Mouse (Mus musculus): ENCODE data around the gene Hscb. TPM values are rescaled to one million over a fixed set of nuclear protein-coding genes. Genes with fewer than 3 reads are reported as not detected.
"Not testable (repeated sequence)": the region's sequence is repeated elsewhere in the genome, so short reads cannot be mapped to it uniquely, and the experiment has no call there.

Gene Hscb
- polyA plus RNA-seq (2015; fragmentation: Nextera tagmentation; extraction: Ambion mirVana): 51.3 and 52.2 TPM in 2 replicates

DNA sequence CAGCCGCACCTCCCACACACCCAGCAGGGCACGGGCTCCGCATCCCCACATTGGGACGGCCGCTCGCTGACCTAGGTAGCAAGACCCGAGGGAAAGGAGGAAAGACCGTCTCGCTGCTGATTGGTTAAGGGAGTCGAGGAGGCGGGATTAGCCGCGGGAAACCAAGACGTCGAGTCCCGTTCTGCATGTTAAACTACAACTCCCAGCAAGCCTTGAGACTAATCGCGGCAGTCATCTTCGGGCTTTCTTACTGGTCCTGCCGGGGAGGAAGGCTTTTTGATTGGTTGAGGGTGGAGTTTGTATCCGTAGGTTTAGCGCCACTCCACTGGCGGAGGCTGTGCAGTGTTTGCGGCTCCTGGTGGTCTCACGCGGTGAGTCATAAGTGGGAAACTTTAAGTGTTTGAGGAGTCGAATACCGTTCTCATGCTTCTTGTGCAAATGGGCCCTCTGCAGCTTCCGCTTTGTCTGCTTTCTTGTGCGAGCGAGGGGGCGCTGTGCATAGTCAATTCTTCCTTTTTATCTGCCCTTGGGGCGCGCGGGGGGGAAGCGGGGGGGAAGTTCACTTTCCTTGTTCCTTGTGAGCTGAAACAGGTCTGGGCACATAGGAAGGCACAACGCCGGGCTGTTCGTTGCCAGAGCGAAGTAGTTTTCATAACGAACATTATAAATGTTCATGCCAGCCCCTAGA, at the start of gene Hscb, which contains the start of gene Chek2:
TSS of gene Hscb (minus strand) at position 100 of the 688 bp plus-strand sequence.
TSS of gene Chek2 (plus strand) at position 302 of the 688 bp plus-strand sequence.
- Histone ChIP-seq H3K9me3 (replicated peaks; ENCODE audit: low read length) (no peaks in the 10 kb centered on the region), H3K4me3 (replicated peaks; ENCODE audit: low read depth, low read length) (peak within 1 kb of the TSS; percentile 66), H3K9ac (ENCODE audit: low read depth, low read length) (peak within 1 kb of the TSS; percentile 68), H3K27ac (peak within 1 kb of the TSS; percentile 91), H3K27me3 (ENCODE audit: insufficient read depth, low read length) (no peaks in the 10 kb centered on the region), H3K4me2 (ENCODE audit: low read length) (peak within 1 kb of the TSS; percentile 82), H3K4me1 (replicated peaks; ENCODE audit: insufficient read depth, low read length) (peaks cover 6% of the 10 kb centered on the region; the same call in 1 of the 2 replicates), H3K36me3 (ENCODE audit: insufficient read depth, low read length) (no peaks in the 10 kb centered on the region)
- ATAC-seq (replicated peaks; ENCODE audit: low FRiP score, low read depth) (peak; percentile 98), DNase-seq (ENCODE audit: low spot score) (peak; percentile 100)
- WGBS: under 1% methylated on average over 41 of the region's 41 CpGs
- peak; percentile 59 for TF ChIP-seq CTCF (IDR thresholded peaks at IDR 0.05; ENCODE audit: low read depth)

DNA sequence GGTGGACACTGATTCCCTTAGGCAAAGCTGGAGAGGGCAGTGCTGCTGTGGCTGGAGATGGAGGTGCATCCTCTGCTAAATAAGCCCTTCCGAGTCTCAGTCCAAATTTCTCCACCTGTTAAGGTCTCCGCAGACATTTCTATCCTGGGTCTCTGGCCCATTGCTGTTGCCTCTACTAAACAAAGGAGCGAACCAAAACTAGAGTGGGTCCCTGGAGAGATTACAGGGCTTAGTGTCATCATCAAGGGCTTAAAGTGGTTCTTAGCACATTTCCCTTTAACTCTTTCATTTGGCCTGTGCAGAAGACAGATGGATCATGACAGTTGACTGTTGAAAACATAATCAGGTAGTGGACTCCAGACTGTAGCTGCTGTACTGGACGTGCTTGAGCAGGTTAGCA, 49.0 kb upstream of the Hscb start:
- no peaks in the 10 kb centered on the region for H3K9me3 ChIP-seq (replicated peaks; ENCODE audit: low read length)
- no peak overlapping the region for H3K9ac ChIP-seq (ENCODE audit: low read depth, low read length)
- ATAC-seq (replicated peaks; ENCODE audit: low FRiP score, low read depth): no peak
- no peak overlapping the region for H3K27ac ChIP-seq
- H3K4me3 ChIP-seq (replicated peaks; ENCODE audit: low read depth, low read length): no peak overlapping the region
- H3K4me1 ChIP-seq (replicated peaks; ENCODE audit: insufficient read depth, low read length): no peaks in the 10 kb centered on the region
- H3K36me3 ChIP-seq (ENCODE audit: insufficient read depth, low read length): no peaks in the 10 kb centered on the region
- WGBS: 89% methylated on average over 4 of the region's 4 CpGs
- H3K27me3 ChIP-seq (ENCODE audit: insufficient read depth, low read length): no peaks in the 10 kb centered on the region
- no peak overlapping the region for H3K4me2 ChIP-seq (ENCODE audit: low read length)
- no peak for DNase-seq (ENCODE audit: low spot score)
- no peak for TF ChIP-seq CTCF (IDR thresholded peaks at IDR 0.05; ENCODE audit: low read depth)

DNA sequence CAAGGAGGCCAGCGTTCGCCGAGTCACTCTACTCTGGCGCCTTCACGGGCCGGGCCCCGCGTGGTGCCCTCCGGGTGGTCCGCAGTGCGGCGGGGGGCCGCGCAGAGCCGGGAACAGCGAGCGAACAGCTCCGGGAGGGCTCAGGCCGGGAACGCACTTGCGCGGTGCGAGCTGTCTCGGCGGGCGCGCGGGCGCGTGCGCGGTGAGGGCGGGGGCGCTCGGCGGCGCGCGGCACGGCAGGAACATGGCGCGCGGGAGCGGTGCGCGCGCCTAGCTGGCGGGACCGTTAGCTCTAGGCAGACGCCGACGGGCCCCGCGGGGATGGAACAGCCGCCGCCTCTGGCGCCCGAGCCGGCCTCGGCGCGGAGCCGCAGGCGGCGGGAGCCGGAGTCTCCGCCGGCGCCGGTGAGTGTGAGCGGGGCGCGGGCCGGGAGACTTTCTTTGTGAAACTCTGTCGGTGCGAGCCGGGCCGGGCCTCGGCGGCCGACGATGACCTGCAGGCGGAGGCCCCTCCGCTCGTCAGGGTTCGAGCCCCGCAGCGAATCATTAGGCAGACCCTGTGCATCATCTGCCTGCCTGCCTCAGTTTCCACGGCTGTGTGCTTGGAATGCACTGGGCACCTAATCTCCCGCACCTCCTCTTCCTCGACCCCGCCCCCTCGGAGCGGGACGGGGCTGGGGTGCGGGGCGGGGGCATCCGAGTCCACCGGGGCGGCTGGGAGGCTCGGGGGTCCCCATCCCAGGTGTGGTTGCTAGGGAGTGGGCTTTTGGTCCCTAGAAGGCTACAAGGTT, 40.2 kb upstream of the Hscb start, which contains the start of gene Ttc28:
TSS of gene Ttc28 (plus strand) at position 220 of the 791 bp plus-strand sequence.
- H3K4me1 ChIP-seq (replicated peaks; ENCODE audit: insufficient read depth, low read length): no peaks in the 10 kb centered on the region
- no peaks in the 10 kb centered on the region for H3K27me3 ChIP-seq (ENCODE audit: insufficient read depth, low read length)
- peak within 1 kb of the TSS; percentile 52 for H3K27ac ChIP-seq
- no peaks in the 10 kb centered on the region for H3K36me3 ChIP-seq (ENCODE audit: insufficient read depth, low read length)
- ATAC-seq (replicated peaks; ENCODE audit: low FRiP score, low read depth) (peak; percentile 86), DNase-seq (ENCODE audit: low spot score) (peak; percentile 86)
- peak within 1 kb of the TSS; percentile 87 for H3K9ac ChIP-seq (ENCODE audit: low read depth, low read length)
- WGBS: under 1% methylated on average over 100 of the region's 101 CpGs
- no peak for TF ChIP-seq CTCF (IDR thresholded peaks at IDR 0.05; ENCODE audit: low read depth)
- peak within 1 kb of the TSS; percentile 70 for H3K4me2 ChIP-seq (ENCODE audit: low read length)
- H3K4me3 ChIP-seq (replicated peaks; ENCODE audit: low read depth, low read length): peak within 1 kb of the TSS; percentile 72
- no peaks in the 10 kb centered on the region for H3K9me3 ChIP-seq (replicated peaks; ENCODE audit: low read length)

DNA sequence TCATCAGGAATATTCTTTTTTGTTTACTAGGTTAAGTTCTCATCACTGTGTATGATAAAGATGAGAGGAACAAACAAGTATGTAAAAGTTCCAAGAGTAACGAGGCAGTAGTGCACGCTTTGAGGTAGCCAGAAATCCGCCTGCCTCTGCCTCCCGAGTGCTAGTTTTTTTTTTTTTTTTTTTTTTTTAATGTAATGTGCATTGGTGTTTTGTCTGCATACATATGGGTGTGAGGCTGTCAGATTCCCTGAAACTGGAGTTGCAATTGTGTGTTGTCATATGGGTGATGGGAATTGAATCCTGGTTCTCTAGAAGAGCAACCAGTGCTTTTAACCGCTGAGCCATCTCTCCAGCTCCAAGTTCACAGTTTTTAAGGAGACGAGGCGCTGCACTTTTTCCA, 39.5 kb upstream of the Hscb start:
- peak overlapping the region; percentile 72 for H3K4me3 ChIP-seq (replicated peaks; ENCODE audit: low read depth, low read length)
- H3K9ac ChIP-seq (ENCODE audit: low read depth, low read length): peak overlapping the region; percentile 87
- no peaks in the 10 kb centered on the region for H3K4me1 ChIP-seq (replicated peaks; ENCODE audit: insufficient read depth, low read length)
- DNase-seq (ENCODE audit: low spot score): no peak
- no peaks in the 10 kb centered on the region for H3K9me3 ChIP-seq (replicated peaks; ENCODE audit: low read length)
- peak overlapping the region; percentile 70 for H3K4me2 ChIP-seq (ENCODE audit: low read length)
- ATAC-seq (replicated peaks; ENCODE audit: low FRiP score, low read depth): no peak
- H3K27ac ChIP-seq: peak overlapping the region; percentile 52; the same call in 1 of the 2 replicates
- H3K27me3 ChIP-seq (ENCODE audit: insufficient read depth, low read length): no peaks in the 10 kb centered on the region
- H3K36me3 ChIP-seq (ENCODE audit: insufficient read depth, low read length): no peaks in the 10 kb centered on the region
- WGBS: 60% methylated on average over 7 of the region's 7 CpGs
- no peak for TF ChIP-seq CTCF (IDR thresholded peaks at IDR 0.05; ENCODE audit: low read depth)

DNA sequence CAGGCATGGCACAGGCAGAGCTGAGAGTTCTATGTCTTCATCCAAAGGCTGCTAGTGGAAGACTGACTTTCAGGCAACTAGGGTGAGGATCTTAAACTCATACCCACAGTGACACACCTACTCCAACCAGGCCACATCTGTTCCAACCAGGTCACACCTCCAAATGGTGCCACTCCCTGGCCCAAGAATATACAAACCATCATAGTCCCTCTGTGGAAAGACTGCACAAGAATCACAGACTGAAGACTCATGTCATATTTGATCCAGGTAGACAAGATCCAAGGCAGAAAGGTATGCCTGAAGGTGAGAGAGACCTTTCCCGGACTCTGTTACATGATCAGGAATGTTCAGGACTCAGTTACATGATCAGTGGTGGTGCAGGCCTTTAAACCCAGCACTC, 38.9 kb upstream of the Hscb start:
- not testable (repeated sequence) for H3K27me3 ChIP-seq (ENCODE audit: insufficient read depth, low read length); ATAC-seq (replicated peaks; ENCODE audit: low FRiP score, low read depth); H3K27ac ChIP-seq; H3K9ac ChIP-seq (ENCODE audit: low read depth, low read length); H3K4me3 ChIP-seq (replicated peaks; ENCODE audit: low read depth, low read length); H3K36me3 ChIP-seq (ENCODE audit: insufficient read depth, low read length); H3K9me3 ChIP-seq (replicated peaks; ENCODE audit: low read length); H3K4me1 ChIP-seq (replicated peaks; ENCODE audit: insufficient read depth, low read length); DNase-seq (ENCODE audit: low spot score); H3K4me2 ChIP-seq (ENCODE audit: low read length)
- 97% methylated on average over 1 of the region's 1 CpGs for WGBS

DNA sequence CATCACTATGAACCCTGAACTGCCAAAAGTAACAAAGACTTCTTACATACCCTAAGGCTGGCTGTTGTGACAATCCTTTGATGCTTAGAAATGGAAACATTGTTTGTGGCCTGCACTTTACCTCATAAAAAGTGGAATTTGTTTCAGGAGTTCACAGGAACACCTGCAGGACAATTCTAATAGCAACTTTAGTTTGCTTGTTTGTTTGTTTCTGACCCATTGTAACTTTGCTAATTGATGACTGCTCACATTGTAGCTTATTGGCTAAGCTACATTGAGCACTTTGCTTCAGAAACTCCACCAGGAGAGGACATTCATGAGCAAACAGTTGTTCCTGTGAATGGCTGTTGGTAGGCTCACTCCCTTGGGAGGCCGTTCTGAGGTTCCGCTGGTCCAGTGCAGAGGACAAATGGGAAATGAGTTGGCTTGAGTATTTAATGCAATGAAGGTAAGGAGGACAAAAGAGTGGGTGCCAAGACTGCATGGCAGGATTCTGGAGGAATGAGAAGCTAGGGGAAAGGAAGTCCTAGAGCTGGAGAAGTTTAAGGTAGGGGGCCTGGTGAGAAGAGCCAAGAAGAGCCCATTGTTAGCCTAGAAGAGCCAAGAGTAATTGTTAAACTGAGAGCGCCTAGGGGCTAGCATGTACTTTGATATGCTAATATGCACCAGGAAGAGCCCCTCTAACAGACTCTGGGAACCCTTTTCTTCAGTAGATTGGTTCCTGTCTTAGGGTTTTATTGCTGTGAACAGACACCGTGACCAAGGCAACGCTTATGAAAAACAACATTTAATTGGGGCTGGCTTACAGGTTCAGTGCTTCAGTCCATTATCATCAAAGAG, 38.3 kb upstream of the Hscb start:
- no peaks in the 10 kb centered on the region for H3K4me1 ChIP-seq (replicated peaks; ENCODE audit: insufficient read depth, low read length)
- no peak for DNase-seq (ENCODE audit: low spot score)
- no peaks in the 10 kb centered on the region for H3K9me3 ChIP-seq (replicated peaks; ENCODE audit: low read length)
- no peak overlapping the region for H3K27ac ChIP-seq
- no peak overlapping the region for H3K4me2 ChIP-seq (ENCODE audit: low read length)
- H3K27me3 ChIP-seq (ENCODE audit: insufficient read depth, low read length): no peaks in the 10 kb centered on the region
- ATAC-seq (replicated peaks; ENCODE audit: low FRiP score, low read depth): no peak
- no peaks in the 10 kb centered on the region for H3K36me3 ChIP-seq (ENCODE audit: insufficient read depth, low read length)
- H3K9ac ChIP-seq (ENCODE audit: low read depth, low read length): no peak overlapping the region
- WGBS: 57% methylated on average over 5 of the region's 5 CpGs
- TF ChIP-seq CTCF (IDR thresholded peaks at IDR 0.05; ENCODE audit: low read depth): no peak
- H3K4me3 ChIP-seq (replicated peaks; ENCODE audit: low read depth, low read length): no peak overlapping the region

Measured in kidney, postnatal 0 days (tissue).